Mouse (Mus musculus): ENCODE data around the gene Rassf7. TPM values are rescaled to one million over a fixed set of nuclear protein-coding genes. Genes with fewer than 3 reads are reported as not detected.

The Rassf7 gene
- polyA plus RNA-seq, 1 experiment from 2014 or later: 48.3 TPM

DNA sequence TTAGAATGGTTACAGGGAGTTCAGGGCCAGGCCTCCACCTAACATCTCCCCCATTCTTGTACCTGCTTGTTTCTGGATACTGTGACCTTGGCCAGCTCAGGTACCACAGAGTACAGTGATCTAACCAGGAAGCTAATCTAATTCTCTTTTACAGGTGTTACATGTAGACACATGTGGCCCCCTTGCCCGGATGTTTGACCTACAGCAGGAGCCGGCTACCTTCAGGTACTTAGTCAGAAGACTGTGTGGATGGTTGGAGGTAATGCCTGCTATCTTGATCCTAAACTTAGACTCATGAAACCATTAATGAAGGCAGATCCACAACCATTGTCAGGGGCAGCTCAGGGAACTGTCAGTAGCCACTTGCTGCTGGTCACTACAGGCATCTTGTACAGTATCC, 19.9 kb upstream of the Rassf7 start:
- no peak for TF ChIP-seq CTCF (IDR thresholded peaks at IDR 0.05)
- DNase-seq (ENCODE audit: low read depth, low spot score): no peak
- H3K27me3 ChIP-seq: no peaks in the 10 kb centered on the region
- ChIA-PET POLR2A (interaction anchor here (3.1 kb wide), 1 partner anchor 20 kb away, joined by 14 read pairs; the partner anchor contains the start of gene Rassf7), CTCF (interaction anchor here (1.1 kb wide), 1 partner anchor 38 kb away, joined by 3 read pairs; no protein-coding TSS in a partner anchor)
- no peak for ATAC-seq
- in situ Hi-C loops (cut with MboI; ENCODE audit: low pct_unique_long_range_greater_than_20kb): no loop called here

- TF ChIP-seq CTCF (IDR thresholded peaks at IDR 0.05): no peak
- POLR2A ChIA-PET: interaction anchor here (3.1 kb wide), 1 partner anchor 19 kb away, joined by 14 read pairs; the partner anchor contains the start of gene Rassf7
- in situ Hi-C loops (cut with MboI; ENCODE audit: low pct_unique_long_range_greater_than_20kb): no loop called here
- ATAC-seq: no peak
- no peaks in the 10 kb centered on the region for H3K27me3 ChIP-seq
- DNase-seq (ENCODE audit: low read depth, low spot score): no peak
- CTCF ChIA-PET: interaction anchor here (1.1 kb wide), 1 partner anchor 37 kb away, joined by 3 read pairs; no protein-coding TSS in a partner anchor
Observed at GRCm38 (mm10) chr7:141196619-141197282, 18.9 kb upstream of the Rassf7 start.

DNA sequence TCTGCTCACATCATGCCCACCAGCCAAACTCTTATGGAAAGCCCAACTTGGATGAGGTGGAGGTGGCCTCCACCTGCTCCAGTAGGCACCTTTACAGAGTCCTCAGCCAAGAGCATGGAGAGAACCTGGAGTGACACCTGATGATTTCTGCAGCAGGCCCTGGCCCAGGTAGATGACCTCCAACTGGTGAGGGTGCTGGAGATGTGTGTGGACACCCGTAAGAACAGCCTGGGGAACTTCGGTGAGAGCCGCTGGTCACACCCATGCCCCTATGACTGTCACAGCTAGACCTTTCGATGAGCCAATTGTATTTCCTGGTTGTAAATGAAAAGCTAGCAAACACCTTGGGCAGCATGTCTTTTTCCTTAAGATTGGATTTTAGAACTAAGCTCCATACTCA, 17.5 kb upstream of the Rassf7 start:
- POLR2A ChIA-PET: no interaction called here

DNA sequence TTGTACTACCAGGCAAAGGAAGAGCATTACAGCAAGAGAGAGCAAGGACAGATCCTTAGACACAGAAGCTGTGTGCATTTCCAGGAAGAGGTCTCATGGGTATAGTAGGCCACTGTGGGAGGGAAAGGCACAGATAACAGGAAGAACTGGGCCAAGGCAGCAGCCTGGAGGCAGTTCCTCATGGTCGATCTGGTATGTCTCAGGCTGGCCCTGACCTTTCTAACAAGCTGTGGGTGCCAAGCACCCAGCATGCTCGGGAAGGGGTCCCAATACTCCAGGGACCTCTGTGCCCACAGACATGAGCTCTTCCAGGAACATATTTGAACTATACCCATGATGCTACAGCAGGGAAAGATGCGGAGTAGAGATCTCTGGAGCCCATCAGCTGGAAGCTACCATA, 11.1 kb upstream of the Rassf7 start:
- no peak for TF ChIP-seq CTCF (IDR thresholded peaks at IDR 0.05)
- in situ Hi-C loops (cut with MboI; ENCODE audit: low pct_unique_long_range_greater_than_20kb): no loop called here
- no peak for ATAC-seq
- no peak for DNase-seq (ENCODE audit: low read depth, low spot score)
- POLR2A ChIA-PET: interaction anchor here (0.7 kb wide), 1 partner anchor 243 kb away, joined by 3 read pairs; no protein-coding TSS in a partner anchor
- no peaks in the 10 kb centered on the region for H3K27me3 ChIP-seq
- CTCF ChIA-PET: no interaction called here

More for the DNA sequence above, 17.5 kb upstream of the Rassf7 start:
- CTCF ChIA-PET: no interaction called here
- H3K27me3 ChIP-seq: no peaks in the 10 kb centered on the region
- in situ Hi-C loops (cut with MboI; ENCODE audit: low pct_unique_long_range_greater_than_20kb): no loop called here
- DNase-seq (ENCODE audit: low read depth, low spot score): no peak
- no peak for ATAC-seq
- no peak for TF ChIP-seq CTCF (IDR thresholded peaks at IDR 0.05)

DNA sequence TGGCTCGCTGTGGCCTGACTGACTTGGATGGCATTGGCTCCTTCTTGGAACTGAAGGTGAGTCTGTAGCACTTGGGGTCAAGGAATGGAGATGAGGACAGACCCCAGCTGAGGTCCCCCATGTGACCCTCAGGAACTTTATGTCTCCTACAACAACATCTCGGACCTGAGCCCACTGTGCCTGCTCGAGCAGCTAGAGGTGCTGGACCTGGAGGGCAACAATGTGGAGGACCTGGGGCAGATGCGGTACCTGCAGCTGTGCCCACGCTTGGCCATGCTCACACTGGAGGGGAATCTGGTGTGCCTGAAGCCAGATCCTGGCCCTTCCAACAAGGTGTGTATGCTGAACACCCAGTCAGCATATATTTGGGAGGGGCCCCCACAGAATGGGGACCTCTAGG, 10.2 kb upstream of the Rassf7 start:
- in situ Hi-C loops (cut with MboI; ENCODE audit: low pct_unique_long_range_greater_than_20kb): no loop called here
- ChIA-PET CTCF (no interaction called here), POLR2A (no interaction called here)
- ATAC-seq (no peak), DNase-seq (ENCODE audit: low read depth, low spot score) (no peak)
- no peaks in the 10 kb centered on the region for H3K27me3 ChIP-seq
- TF ChIP-seq CTCF (IDR thresholded peaks at IDR 0.05): no peak

- ATAC-seq (no peak), DNase-seq (ENCODE audit: low read depth, low spot score) (no peak)
- POLR2A ChIA-PET: no interaction called here
- CTCF ChIA-PET: no interaction called here
- no peak for TF ChIP-seq CTCF (IDR thresholded peaks at IDR 0.05)
- in situ Hi-C loops (cut with MboI; ENCODE audit: low pct_unique_long_range_greater_than_20kb): no loop called here
- no peaks in the 10 kb centered on the region for H3K27me3 ChIP-seq
Observed at GRCm38 (mm10) chr7:141206182-141206937, 9.3 kb upstream of the Rassf7 start.

- H3K27me3 ChIP-seq: no peaks in the 10 kb centered on the region
- in situ Hi-C loops (cut with MboI; ENCODE audit: low pct_unique_long_range_greater_than_20kb): no loop called here
- DNase-seq (ENCODE audit: low read depth, low spot score): no peak
- CTCF ChIA-PET: no interaction called here
- no peak for TF ChIP-seq CTCF (IDR thresholded peaks at IDR 0.05)
- ATAC-seq: no peak
- POLR2A ChIA-PET: interaction anchor here (1.2 kb wide), 1 partner anchor 19 kb away, joined by 4 read pairs; the partner anchor contains the start of gene Phrf1
Observed at GRCm38 (mm10) chr7:141209526-141209925, 6.1 kb upstream of the Rassf7 start.

- no peaks in the 10 kb centered on the region for H3K27me3 ChIP-seq
- CTCF ChIA-PET: interaction anchor here (0.8 kb wide), 1 partner anchor 10 kb away, joined by 3 read pairs; no protein-coding TSS in a partner anchor
- no peak for TF ChIP-seq CTCF (IDR thresholded peaks at IDR 0.05)
- DNase-seq (ENCODE audit: low read depth, low spot score) (no peak), ATAC-seq (no peak)
- POLR2A ChIA-PET: interaction anchor here (0.7 to 1.2 kb wide), 2 partner anchors 16 to 19 kb away, joined by 4 read pairs; partner anchors contain the start of genes Hras, Lrrc56 and Phrf1
- in situ Hi-C loops (cut with MboI; ENCODE audit: low pct_unique_long_range_greater_than_20kb): no loop called here
Observed at GRCm38 (mm10) chr7:141210137-141210536, 5.5 kb upstream of the Rassf7 start.

GRCm38 (mm10) chr7:141210606-141211131, 5.0 kb upstream of the Rassf7 start:
- in situ Hi-C loops (cut with MboI; ENCODE audit: low pct_unique_long_range_greater_than_20kb): no loop called here
- H3K27me3 ChIP-seq: no peaks in the 10 kb centered on the region
- ATAC-seq (no peak), DNase-seq (ENCODE audit: low read depth, low spot score) (no peak)
- POLR2A ChIA-PET: interaction anchor here (0.7 to 1.2 kb wide), 2 partner anchors 16 to 18 kb away, joined by 4 read pairs; partner anchors contain the start of genes Hras, Lrrc56 and Phrf1
- CTCF ChIA-PET: interaction anchor here (0.8 kb wide), 1 partner anchor 10 kb away, joined by 3 read pairs; no protein-coding TSS in a partner anchor
- no peak for TF ChIP-seq CTCF (IDR thresholded peaks at IDR 0.05)

GRCm38 (mm10) chr7:141213133-141213532, 2.5 kb upstream of the Rassf7 start:
- no peaks in the 10 kb centered on the region for H3K27me3 ChIP-seq
- POLR2A ChIA-PET: no interaction called here
- TF ChIP-seq CTCF (IDR thresholded peaks at IDR 0.05): no peak
- in situ Hi-C loops (cut with MboI; ENCODE audit: low pct_unique_long_range_greater_than_20kb): no loop called here
- CTCF ChIA-PET: no interaction called here
- DNase-seq (ENCODE audit: low read depth, low spot score): no peak
- ATAC-seq: no peak

Measured in Patski (cell line).